8 mouse cellular contexts compared by ENCODE assay signal in the genomic region with DNA sequence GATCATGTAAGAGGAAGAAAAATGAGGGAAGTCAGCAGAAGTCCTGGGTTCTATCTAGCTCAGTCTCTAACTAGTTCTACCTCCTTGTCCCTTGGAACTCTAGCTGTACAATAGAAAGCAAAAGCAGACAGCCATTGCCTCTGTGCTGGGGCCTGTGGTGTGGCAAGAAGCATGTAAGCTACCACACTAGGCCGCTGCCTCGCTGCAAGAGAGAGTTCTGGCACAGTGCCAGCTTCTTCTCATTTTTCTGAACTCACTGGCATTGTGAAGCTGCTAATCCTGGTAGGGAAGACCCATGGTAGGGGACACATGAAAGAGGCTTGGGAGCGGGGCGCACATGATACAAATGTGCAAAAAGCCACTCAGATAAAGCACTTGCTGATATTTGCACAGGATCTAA.
A peak's percentile ranks its signal among the peaks of the same experiment; 100 is the strongest.
DNase-seq lines count a peak whose midpoint lies in the region; ATAC-seq and TF ChIP-seq lines count a peak whose summit lies in the region.

No protein-coding gene starts in this region.

- H3K36me3 ChIP-seq in lung, embryonic 14.5 days (ENCODE audit: insufficient read depth): no peaks in the 10 kb centered on the region
- no peaks in the 10 kb centered on the region for H3K36me3 ChIP-seq in forebrain, embryonic 13.5 days (ENCODE audit: poor library complexity, severe bottlenecking)
- H3K36me3 ChIP-seq in midbrain, embryonic 15.5 days (replicated peaks): no peaks in the 10 kb centered on the region

- H3K9me3 ChIP-seq in lung, embryonic 14.5 days (ENCODE audit: low read depth, low read length): no peaks in the 10 kb centered on the region
- no peaks in the 10 kb centered on the region for H3K9me3 ChIP-seq in forebrain, embryonic 13.5 days (replicated peaks)
- H3K9me3 ChIP-seq in midbrain, embryonic 15.5 days: no peaks in the 10 kb centered on the region

- peak overlapping the region; percentile 50; the same call in 1 of the 2 replicates for H3K27ac ChIP-seq in lung, embryonic 14.5 days (ENCODE audit: low read depth)
- H3K27ac ChIP-seq in forebrain, embryonic 13.5 days: no peak overlapping the region
- no peak overlapping the region for H3K27ac ChIP-seq in midbrain, embryonic 15.5 days

- intact Hi-C loops in heart, postnatal 25 days (cut with DNase I): no loop called here
- intact Hi-C loops in heart, postnatal 36 days (cut with DNase I): no loop called here

- no peaks in the 10 kb centered on the region; the same call in 1 of the 2 replicates for H3K27me3 ChIP-seq in lung, embryonic 14.5 days (ENCODE audit: insufficient read depth, low read length)
- H3K27me3 ChIP-seq in forebrain, embryonic 13.5 days: peaks cover 76% of the 10 kb centered on the region
- H3K27me3 ChIP-seq in midbrain, embryonic 15.5 days (replicated peaks): peaks cover 68% of the 10 kb centered on the region

- H3K9ac ChIP-seq in lung, embryonic 14.5 days: no peak overlapping the region
- no peak overlapping the region for H3K9ac ChIP-seq in forebrain, embryonic 13.5 days
- H3K9ac ChIP-seq in midbrain, embryonic 15.5 days: no peak overlapping the region

- no peak for TF ChIP-seq CTCF in lung, embryonic 14.5 days (IDR thresholded peaks at IDR 0.05; ENCODE audit: low read depth)
- TF ChIP-seq CTCF in lung, adult 2 months (IDR thresholded peaks at IDR 0.05; ENCODE audit: insufficient read depth, low read length): no peak

- no peak for TF ChIP-seq POLR2A in lung, adult 2 months (IDR thresholded peaks at IDR 0.05; ENCODE audit: borderline replicate concordance, extremely low read depth, low read depth, low read length)

- no peak overlapping the region for H3K4me2 ChIP-seq in lung, embryonic 14.5 days
- H3K4me2 ChIP-seq in forebrain, embryonic 13.5 days: no peak overlapping the region
- H3K4me2 ChIP-seq in midbrain, embryonic 15.5 days: no peak overlapping the region

- ATAC-seq in lung, embryonic 14.5 days (ENCODE audit: insufficient read depth): peak; percentile 54; the same call in 1 of the 2 replicates
- peak; percentile 66 for ATAC-seq in forebrain, embryonic 13.5 days
- peak; percentile 54 for ATAC-seq in midbrain, embryonic 15.5 days (replicated peaks)

- H3K4me3 ChIP-seq in lung, embryonic 14.5 days (ENCODE audit: low read depth, low read length): no peak overlapping the region
- no peak overlapping the region for H3K4me3 ChIP-seq in lung, adult 2 months (replicated peaks; ENCODE audit: extremely low read depth, low read depth, low read length)
- H3K4me3 ChIP-seq in forebrain, embryonic 13.5 days: no peak overlapping the region
- H3K4me3 ChIP-seq in midbrain, embryonic 15.5 days: no peak overlapping the region

- no peaks in the 10 kb centered on the region for H3K4me1 ChIP-seq in lung, embryonic 14.5 days (ENCODE audit: insufficient read depth)
- no peaks in the 10 kb centered on the region; the same call in 1 of the 2 replicates for H3K4me1 ChIP-seq in lung, adult 2 months (ENCODE audit: control insufficient read depth, insufficient read depth, low read length)
- peaks cover 8% of the 10 kb centered on the region for H3K4me1 ChIP-seq in forebrain, embryonic 13.5 days
- H3K4me1 ChIP-seq in midbrain, embryonic 15.5 days: no peaks in the 10 kb centered on the region

- 33% methylated on average over 4 of the region's 4 CpGs for WGBS in lung, embryonic 14.5 days
- WGBS in lung, adult 2 months: 56% methylated on average over 4 of the region's 4 CpGs
- 33% methylated on average over 4 of the region's 4 CpGs for WGBS in forebrain, embryonic 13.5 days
- WGBS in midbrain, embryonic 15.5 days: 35% methylated on average over 4 of the region's 4 CpGs

- DNase-seq in gastrocnemius, adult 18-20 months (ENCODE audit: low spot score): peak; percentile 2
- no peak for DNase-seq in gastrocnemius, postnatal 25 days
- peak; percentile 85 for DNase-seq in lung, embryonic 14.5 days
- no peak for DNase-seq in lung, adult 2 months
- no peak for DNase-seq in heart, postnatal 25 days (ENCODE audit: low spot score)
- no peak for DNase-seq in heart, postnatal 36 days

Comparison
In these comparisons a context has a peak if more than half of its experiments do, and no peak if none do; other contexts are left out.
1. DNase-seq: peak in gastrocnemius, adult 18-20 months (single experiment) and lung, embryonic 14.5 days (single experiment); none in gastrocnemius, postnatal 25 days (single experiment), lung, adult 2 months (single experiment), heart, postnatal 25 days (single experiment) and heart, postnatal 36 days (0 of 2).
2. Peak in every context shown above with its lines, with median percentiles within 50 percentile points of each other: ATAC-seq.